Mouse (Mus musculus): ENCODE measurements around the gene Dsp. TPM values are rescaled to one million over a fixed set of nuclear protein-coding genes. Genes with fewer than 3 reads are reported as not detected.

The Dsp gene
- polyA plus RNA-seq, 2 experiments from 2014 or later = 0.15 to 0.28 TPM

GRCm38 (mm10) chr13:38201413-38201812 lies 50.3 kb downstream of the Dsp start:
- no peak for ATAC-seq

GRCm38 (mm10) chr13:38204171-38204570 lies 53.1 kb downstream of the Dsp start:
- no peak for ATAC-seq

GRCm38 (mm10) chr13:38204702-38205482 lies 53.8 kb downstream of the Dsp start, which contains the start of gene Snrnp48:
Gene Snrnp48, plus strand, starts transcription at chr13:38204938.
- ATAC-seq = peak; percentile 99

GRCm38 (mm10) chr13:38211122-38211521 lies 60.0 kb downstream of the Dsp start:
- no peak for ATAC-seq

GRCm38 (mm10) chr13:38218686-38219085 lies 67.6 kb downstream of the Dsp start:
- ATAC-seq = no peak

GRCm38 (mm10) chr13:38220331-38220730 lies 69.2 kb downstream of the Dsp start:
- ATAC-seq = no peak

- no peak for ATAC-seq
Measured at GRCm38 (mm10) chr13:38230177-38230821, 79.2 kb downstream of the Dsp start.

- ATAC-seq = no peak
Measured at GRCm38 (mm10) chr13:38232411-38232810, 81.3 kb downstream of the Dsp start.

GRCm38 (mm10) chr13:38232856-38233625 lies 81.9 kb downstream of the Dsp start:
- no peak for ATAC-seq

GRCm38 (mm10) chr13:38234651-38235050 lies 83.6 kb downstream of the Dsp start:
- no peak for ATAC-seq

GRCm38 (mm10) chr13:38235370-38235769 lies 84.3 kb downstream of the Dsp start:
- ATAC-seq = no peak

GRCm38 (mm10) chr13:38248151-38248550 lies 97.1 kb downstream of the Dsp start:
- ATAC-seq = no peak

Other genes starting within 250 kb of the Dsp start
- gene Ssr1, start 157.1 kb upstream of the Dsp start, polyA plus RNA-seq (2017; shearing (Covaris generic)) = 100 to 1,000 TPM; 109 to 123 TPM
- 100 to 1,000 TPM in 1 of 2 experiments, 10 to 100 TPM in 1; 82.1 to 103 TPM for gene Riok1, start 114.3 kb upstream of the Dsp start, polyA plus RNA-seq (2017; shearing (Covaris generic))
- 1 to 10 TPM; 1.5 to 2.4 TPM for gene Cage1, start 114.2 kb upstream of the Dsp start, polyA plus RNA-seq (2017; shearing (Covaris generic))
- 10 to 100 TPM; 45.9 to 58.9 TPM for gene Snrnp48, start 53.6 kb downstream of the Dsp start, polyA plus RNA-seq (2017; shearing (Covaris generic))
- not detected for gene Bmp6, start 193.8 kb downstream of the Dsp start, polyA plus RNA-seq (2017; shearing (Covaris generic))